Comparison of ENCODE assay signal across 20 mouse cellular contexts in genomic region chr7:13014275-13014839, GRCm38 (mm10). TPM values are rescaled to one million over a fixed set of nuclear protein-coding genes. Genes with fewer than 3 reads are reported as not detected.
"Had no signal": no experiment of that assay in that cellular context is flagged by ENCODE, and none has a peak within 500 bp of the region (broad histone marks: within the 10 kb centered on the region; RNA-seq: fewer than 3 reads in every experiment).

No protein-coding gene starts in this region.

- H3K4me2 ChIP-seq: limb, embryonic 12.5 days; limb, embryonic 15.5 days; liver, embryonic 11.5 days; lung, embryonic 15.5 days; midbrain, embryonic 15.5 days; stomach, embryonic 15.5 days had no signal

- H3K27me3 ChIP-seq: limb, embryonic 12.5 days; limb, embryonic 15.5 days; lung, embryonic 15.5 days; megakaryocyte, embryonic 14.5 days; midbrain, embryonic 15.5 days; stomach, embryonic 15.5 days had no signal

- DNase-seq: kidney, adult 18-20 months; kidney, postnatal 25 days; layer of hippocampus, adult 9-11 months; lung, adult 18-20 months; lung, postnatal 10 days; lung, postnatal 36 days; thymus, postnatal 25 days had no signal

- H3K9ac ChIP-seq: limb, embryonic 12.5 days; limb, embryonic 15.5 days; liver, embryonic 14.5 days; lung, embryonic 15.5 days; midbrain, embryonic 15.5 days; stomach, embryonic 15.5 days had no signal

- H3K9me3 ChIP-seq: limb, embryonic 12.5 days; limb, embryonic 15.5 days; lung, embryonic 15.5 days; megakaryocyte, embryonic 14.5 days; midbrain, embryonic 10.5 days; midbrain, embryonic 15.5 days; stomach, embryonic 15.5 days had no signal

- H3K36me3 ChIP-seq: limb, embryonic 12.5 days; limb, embryonic 15.5 days; lung, embryonic 15.5 days; midbrain, embryonic 10.5 days; midbrain, embryonic 15.5 days; stomach, embryonic 15.5 days had no signal

- H3K4me3 ChIP-seq: layer of hippocampus, adult 2 months; limb, embryonic 12.5 days; limb, embryonic 15.5 days; lung, embryonic 15.5 days; megakaryocyte, embryonic 14.5 days; midbrain, embryonic 10.5 days; midbrain, embryonic 15.5 days; stomach, embryonic 15.5 days had no signal

- H3K27ac ChIP-seq: kidney, postnatal 0 days; layer of hippocampus, adult 2 months; limb, embryonic 12.5 days; limb, embryonic 15.5 days; liver, embryonic 14.5 days; lung, embryonic 15.5 days; midbrain, embryonic 10.5 days; midbrain, embryonic 15.5 days; stomach, embryonic 15.5 days had no signal

- ATAC-seq: midbrain, embryonic 15.5 days had no signal

RNA-seq across cellular contexts. Expression of gene Slc27a5, which starts 16.4 kb away (rescaled TPM):
- total RNA-seq: left cerebral cortex, postnatal 25 days had no signal
- polyA plus RNA-seq: kidney, embryonic 14.5 days; limb, embryonic 12.5 days; lung, embryonic 15.5 days had no signal
